In genomic region chr5:101784787-101785186, GRCm38 (mm10) we compare ENCODE assay signal across 16 mouse cellular contexts.
"Had no signal": no experiment of that assay in that cellular context is flagged by ENCODE, and none has a peak within 500 bp of the region (broad histone marks: within the 10 kb centered on the region; RNA-seq: fewer than 3 reads in every experiment).

No protein-coding gene starts in this region.

- H3K27me3 ChIP-seq: lung, embryonic 15.5 days; megakaryocyte, embryonic 14.5 days; midbrain, embryonic 13.5 days; midbrain, embryonic 15.5 days; neural tube, embryonic 12.5 days had no signal

- ATAC-seq: liver, postnatal 0 days; midbrain, embryonic 13.5 days; midbrain, embryonic 15.5 days had no signal

- H3K9me3 ChIP-seq: lung, embryonic 15.5 days; megakaryocyte, embryonic 14.5 days; midbrain, embryonic 13.5 days; midbrain, embryonic 15.5 days; neural tube, embryonic 12.5 days had no signal

- H3K9ac ChIP-seq: liver, postnatal 0 days; lung, embryonic 15.5 days; midbrain, embryonic 13.5 days; midbrain, embryonic 15.5 days; neural tube, embryonic 12.5 days had no signal

- H3K4me2 ChIP-seq: lung, embryonic 15.5 days; midbrain, embryonic 11.5 days; midbrain, embryonic 13.5 days; midbrain, embryonic 15.5 days; neural tube, embryonic 12.5 days had no signal

- DNase-seq: liver, postnatal 0 days; lung, adult 2 months; lung, postnatal 14 days; lung, postnatal 36 days; right cerebral cortex, postnatal 14 days; spleen, adult 18-20 months; thymus, adult 2 months; thymus, postnatal 25 days; thymus, postnatal 4 days had no signal

- H3K27ac ChIP-seq: lung, embryonic 15.5 days; macrophage; midbrain, embryonic 13.5 days; midbrain, embryonic 15.5 days; neural tube, embryonic 12.5 days had no signal

- H3K36me3 ChIP-seq: lung, embryonic 15.5 days; midbrain, embryonic 13.5 days; midbrain, embryonic 15.5 days; neural tube, embryonic 12.5 days had no signal

- H3K4me1 ChIP-seq: midbrain, embryonic 13.5 days; midbrain, embryonic 15.5 days; neural tube, embryonic 12.5 days had no signal

- H3K4me3 ChIP-seq: lung, embryonic 15.5 days; midbrain, embryonic 13.5 days; midbrain, embryonic 15.5 days; neural tube, embryonic 12.5 days had no signal
